Mouse (Mus musculus) cerebellum, adult 2 months (tissue): ENCODE results near the gene Zfp414. TPM values are rescaled to one million over a fixed set of nuclear protein-coding genes. Genes with fewer than 3 reads are reported as not detected.
A peak's percentile ranks its signal among the peaks of the same experiment; 100 is the strongest.

Experiments
- DNase-seq, 2 experiments: peaks; one replicate each; pipeline ENCODE4 v3.0.0; 2021
- H3K27ac ChIP-seq: fragments of 200-500 bp; 2 replicates; pipeline ENCODE4 v1.5.1; 2012; ENCODE audit warnings: low read length, control low read depth, inconsistent platforms; ENCODE audit not compliant: insufficient read depth
- H3K27me3 ChIP-seq: fragments of 200-500 bp; 2 replicates; pipeline ENCODE4 v1.6.1; 2012; ENCODE audit warnings: inconsistent platforms, mild to moderate bottlenecking, low read length, moderate library complexity; ENCODE audit not compliant: control insufficient read depth, insufficient read depth
- H3K4me1 ChIP-seq: fragments of 200-500 bp; 2 replicates; pipeline ENCODE4 v1.6.1; 2011; ENCODE audit warnings: low read length; ENCODE audit not compliant: control insufficient read depth, insufficient read depth
- H3K4me3 ChIP-seq: fragments of 200-500 bp; replicated peaks from 2 replicates; pipeline ENCODE3; 2011; ENCODE audit warnings: mild to moderate bottlenecking, low read depth, low read length, control low read depth; ENCODE audit not compliant: insufficient read depth
- CTCF ChIP-seq: fragments of 200-500 bp; IDR thresholded peaks from 2 replicates; pipeline ENCODE4 v1.5.1; 2011; ENCODE audit warnings: low read depth, mild to moderate bottlenecking, control low read depth, low read length, moderate library complexity, borderline replicate concordance; ENCODE audit not compliant: insufficient read depth
- POLR2A ChIP-seq: fragments of 200-500 bp; IDR thresholded peaks from 2 replicates; pipeline ENCODE4 v1.6.1; 2011; ENCODE audit warnings: low read length, control low read depth, borderline replicate concordance; ENCODE audit not compliant: insufficient read depth
- WGBS: fragments of 180-500 bp; shearing (Covaris S2); methylation state at CpG from one replicate; pipeline ENCODE4 v1.1.7; 2018; 5-methylcytosine and 5-hydroxymethylcytosine counted together
- polyA plus RNA-seq: library from polyadenylated mRNA; depleted of rRNA; stranded (reverse); fragments of >200 nt; gene quantifications from 2 replicates; pipeline ENCODE4 v1.2.3, GENCODE M21; 2012; rRNA removed

Gene Zfp414
- 99.1 and 107 TPM in 2 replicates for polyA plus RNA-seq

DNA sequence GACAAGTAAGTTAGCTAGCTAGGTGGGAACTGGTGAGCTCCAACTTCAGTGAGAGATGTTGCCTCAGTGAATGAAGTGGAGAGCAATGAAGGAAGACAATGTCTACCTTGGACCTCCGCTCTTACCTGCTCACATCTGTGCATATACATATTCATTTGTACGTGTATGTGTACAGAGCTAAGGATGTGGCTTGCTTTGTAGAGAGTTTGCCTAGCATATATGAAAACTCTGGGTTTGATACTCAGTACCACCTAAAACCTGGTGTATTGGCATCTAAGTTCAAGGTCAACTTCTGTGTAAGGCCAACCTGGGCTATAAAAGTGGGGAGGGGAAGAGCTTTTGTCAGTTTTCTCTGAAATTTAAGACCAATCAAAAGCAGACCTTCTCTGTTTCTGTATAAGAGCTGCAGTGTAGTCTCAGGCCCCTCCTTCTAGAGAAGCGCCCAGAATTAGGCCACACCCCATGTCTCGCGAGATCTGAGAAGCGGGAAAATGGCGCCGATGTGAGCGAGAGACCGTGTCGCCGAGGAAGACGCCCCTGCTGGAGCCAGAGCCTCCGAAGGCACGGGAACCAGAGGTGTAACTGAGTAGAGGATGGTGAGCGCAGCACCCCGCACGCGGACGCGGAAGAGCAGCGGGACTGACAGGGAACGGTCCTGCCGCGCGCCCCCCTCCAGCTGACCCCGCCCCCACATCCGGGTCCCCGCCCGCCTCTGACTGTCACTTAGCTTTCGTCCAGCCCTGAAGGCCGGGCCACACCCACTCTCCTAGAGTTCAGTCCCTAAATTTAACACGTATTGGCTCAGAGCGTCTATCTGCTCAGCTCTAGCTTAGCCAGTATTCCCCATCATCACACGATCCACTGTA lies at the start of gene Zfp414:
TSS of gene Zfp414 (plus strand) at position 470 of the 866 bp plus-strand sequence.
- peak; percentile 90 to 92 for DNase-seq
- Histone ChIP-seq H3K4me3 (peak within 1 kb of the TSS; percentile 89), H3K27me3 (no peaks in the 10 kb centered on the region), H3K4me1 (peaks cover 28% of the 10 kb centered on the region), H3K27ac (peak within 1 kb of the TSS; percentile 85)
- WGBS = 4% methylated on average over 35 of the region's 35 CpGs
- TF ChIP-seq POLR2A = peak; percentile 92
- no peak for TF ChIP-seq CTCF

DNA sequence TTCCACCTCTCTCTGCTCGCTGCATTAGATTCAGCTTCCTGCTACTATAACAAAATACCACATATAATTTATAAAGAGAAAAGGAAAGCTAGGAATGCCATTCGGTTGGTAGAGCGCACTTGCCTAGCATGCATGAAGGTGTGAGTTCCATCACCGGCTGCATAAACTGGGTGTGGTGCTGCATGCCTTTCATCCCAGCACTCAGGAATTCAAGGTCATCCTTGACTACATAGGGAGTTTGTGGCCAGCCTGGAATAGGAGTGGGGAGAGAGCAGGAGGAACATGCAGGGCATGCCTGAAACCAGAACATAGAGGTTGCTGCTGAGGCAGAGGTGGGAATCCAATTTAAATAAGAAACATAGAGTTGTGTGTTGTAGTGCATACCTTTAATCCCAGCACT lies 44.8 kb upstream of the Zfp414 start:
- H3K4me3 ChIP-seq = no peak overlapping the region
- 87% methylated on average over 4 of the region's 4 CpGs for WGBS

DNA sequence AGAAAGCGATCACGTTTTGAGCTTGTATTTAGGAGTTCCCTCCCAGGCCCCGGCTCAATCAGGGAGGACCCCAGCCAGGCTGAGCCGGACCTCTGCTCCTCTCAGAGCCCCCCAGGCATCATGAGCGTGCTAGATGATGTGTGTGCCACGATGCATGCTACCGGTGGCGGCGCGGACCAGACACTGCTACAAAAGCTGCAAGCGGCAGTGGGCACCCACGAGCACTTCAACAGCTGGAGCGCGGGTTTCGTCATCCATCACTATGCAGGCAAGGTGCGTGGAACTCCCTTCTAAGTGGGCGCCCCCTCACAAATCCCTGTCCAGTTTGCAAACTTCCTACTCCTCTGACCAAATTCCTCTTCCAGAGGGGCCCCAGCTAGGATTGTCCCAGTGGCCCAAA lies 42.9 kb upstream of the Zfp414 start:
- TF ChIP-seq POLR2A (no peak), CTCF (no peak)
- Histone ChIP-seq H3K4me3 (no peak overlapping the region), H3K27me3 (no peaks in the 10 kb centered on the region), H3K4me1 (no peaks in the 10 kb centered on the region), H3K27ac (no peak overlapping the region)
- DNase-seq = no peak
- WGBS = 84% methylated on average over 17 of the region's 17 CpGs

More for the DNA sequence above, 44.8 kb upstream of the Zfp414 start:
- TF ChIP-seq POLR2A (no peak), CTCF (no peak)
- H3K27me3 ChIP-seq = no peaks in the 10 kb centered on the region
- DNase-seq = no peak
- no peak overlapping the region for H3K27ac ChIP-seq
- no peaks in the 10 kb centered on the region for H3K4me1 ChIP-seq

DNA sequence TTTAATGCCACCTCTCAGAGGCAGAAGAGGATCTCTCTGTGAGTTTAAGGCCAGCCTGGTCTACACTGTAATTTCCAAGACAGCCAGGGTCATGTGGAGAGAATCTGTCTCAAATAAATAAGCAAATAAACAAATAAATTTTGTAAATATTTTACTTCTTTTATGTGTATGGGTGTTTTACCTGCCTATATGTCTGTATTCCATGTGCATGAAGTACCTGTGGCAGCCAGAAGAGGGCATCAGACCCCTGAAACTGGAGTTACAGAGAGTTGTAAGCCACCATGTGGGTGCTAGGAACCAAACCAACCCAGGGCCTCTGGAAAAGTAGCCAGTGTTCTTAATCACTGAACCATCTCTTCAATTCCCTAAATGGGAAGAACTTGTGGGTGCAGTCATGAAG lies 31.6 kb upstream of the Zfp414 start:
- no peak for DNase-seq
- Histone ChIP-seq H3K4me3 (no peak overlapping the region), H3K27me3 (no peaks in the 10 kb centered on the region), H3K27ac (no peak overlapping the region), H3K4me1 (no peaks in the 10 kb centered on the region)
- no peak for TF ChIP-seq POLR2A
- no peak for TF ChIP-seq CTCF

DNA sequence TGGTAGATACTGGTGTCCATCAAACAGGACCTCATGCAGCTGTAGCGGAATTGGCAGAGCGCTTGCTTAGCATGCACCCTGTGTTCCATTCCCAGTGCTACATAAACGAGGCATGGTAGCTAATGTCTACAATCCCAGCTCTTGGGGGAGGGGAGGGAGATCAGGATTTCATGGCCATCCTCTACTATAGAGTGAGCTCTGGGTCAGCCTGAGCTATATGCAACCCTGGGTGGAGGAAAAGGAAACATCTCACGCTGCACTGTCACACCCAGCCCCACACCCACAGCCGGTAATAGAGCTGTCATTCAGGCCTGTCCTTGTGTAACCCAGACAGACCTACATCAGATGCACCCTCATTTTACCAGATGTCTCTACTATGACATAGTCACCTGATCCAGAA lies 30.4 kb upstream of the Zfp414 start:
- DNase-seq = no peak
- WGBS = 84% methylated on average over 5 of the region's 5 CpGs
- no peak overlapping the region for H3K27ac ChIP-seq
- H3K4me1 ChIP-seq = no peaks in the 10 kb centered on the region
- no peak for TF ChIP-seq POLR2A
- no peak for TF ChIP-seq CTCF
- H3K4me3 ChIP-seq = no peak overlapping the region
- H3K27me3 ChIP-seq = no peaks in the 10 kb centered on the region

DNA sequence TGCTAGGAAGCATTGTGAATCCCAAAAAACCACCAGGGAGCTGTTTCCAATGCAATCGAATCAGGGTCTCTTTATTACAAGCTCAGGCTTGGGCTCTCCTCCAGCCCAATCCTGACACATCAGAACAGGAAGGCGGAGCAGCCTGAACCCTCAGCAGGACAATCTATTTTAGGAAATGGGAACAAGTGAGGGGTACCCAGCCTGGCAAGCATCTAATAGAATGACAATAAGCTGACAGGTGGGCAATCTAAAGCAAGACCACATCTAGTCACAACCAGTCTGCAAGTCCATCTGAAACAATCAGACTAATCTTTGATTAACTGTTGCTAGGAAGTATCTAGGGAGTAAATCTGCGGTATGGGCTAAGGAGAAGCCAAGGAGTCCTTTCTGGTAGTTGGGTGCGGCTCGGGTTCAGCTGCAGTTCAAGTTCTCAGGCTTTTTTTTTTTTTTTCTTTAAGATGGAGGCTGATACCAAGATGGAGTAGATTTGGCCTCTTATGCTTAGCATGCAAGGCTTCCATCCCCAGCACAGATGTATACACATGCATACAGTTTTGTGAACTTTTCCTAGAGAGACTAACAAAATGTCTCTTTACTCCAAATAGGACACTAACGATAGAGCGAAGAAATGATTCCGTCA lies 28.9 kb upstream of the Zfp414 start:
- no peak for DNase-seq
- WGBS = 74% methylated on average over 8 of the region's 8 CpGs

DNA sequence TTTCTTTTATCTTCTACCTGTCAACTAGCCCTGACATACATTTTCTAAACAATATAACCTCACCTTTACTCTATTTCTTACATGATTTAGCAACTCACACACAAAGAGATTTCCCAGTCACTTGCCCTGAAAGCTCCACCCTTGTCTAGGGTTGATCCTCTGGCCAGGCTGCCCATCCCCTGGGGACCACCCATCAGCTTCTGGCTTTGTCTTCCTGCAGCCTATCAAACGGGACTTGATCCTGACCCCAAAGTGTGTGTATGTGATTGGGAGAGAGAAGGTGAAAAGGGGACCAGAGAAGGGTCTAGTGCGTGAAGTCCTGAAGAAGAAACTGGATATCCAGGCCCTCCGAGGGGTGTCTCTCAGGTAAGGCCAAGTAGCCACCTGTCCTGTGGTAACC lies 28.1 kb upstream of the Zfp414 start:
- Histone ChIP-seq H3K4me1 (no peaks in the 10 kb centered on the region), H3K4me3 (no peak overlapping the region), H3K27me3 (no peaks in the 10 kb centered on the region), H3K27ac (no peak overlapping the region)
- 81% methylated on average over 3 of the region's 3 CpGs for WGBS
- no peak for DNase-seq
- TF ChIP-seq POLR2A = no peak
- no peak for TF ChIP-seq CTCF

More for the DNA sequence above, 28.9 kb upstream of the Zfp414 start:
- H3K4me3 ChIP-seq = no peak overlapping the region
- TF ChIP-seq CTCF (no peak), POLR2A (no peak)
- no peak overlapping the region for H3K27ac ChIP-seq
- H3K27me3 ChIP-seq = no peaks in the 10 kb centered on the region
- no peaks in the 10 kb centered on the region for H3K4me1 ChIP-seq

DNA sequence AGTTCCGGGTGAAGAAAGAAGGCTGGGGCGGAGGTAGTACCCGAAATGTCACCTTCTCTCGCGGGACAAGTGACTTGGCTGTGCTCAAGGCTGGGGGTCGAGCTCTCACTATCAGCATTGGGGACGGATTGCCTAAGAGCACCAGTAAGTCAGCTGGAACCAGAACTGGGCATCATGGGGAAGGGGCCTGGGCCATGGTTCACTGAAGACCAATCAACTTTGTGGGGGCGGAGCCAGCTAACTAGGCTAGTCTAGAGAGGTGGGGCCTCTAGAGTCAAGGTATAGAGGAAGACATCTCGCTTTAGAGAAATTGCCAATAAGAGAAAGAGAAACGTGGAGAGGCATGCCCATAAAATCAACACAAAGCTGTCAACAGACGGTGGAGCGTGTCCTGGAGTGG lies 26.9 kb upstream of the Zfp414 start:
- Histone ChIP-seq H3K4me1 (no peaks in the 10 kb centered on the region), H3K27me3 (no peaks in the 10 kb centered on the region), H3K27ac (no peak overlapping the region), H3K4me3 (no peak overlapping the region)
- no peak for DNase-seq
- TF ChIP-seq CTCF (no peak), POLR2A (no peak)
- WGBS = 86% methylated on average over 12 of the region's 12 CpGs
